Mouse (Mus musculus): ENCODE measurements around the gene Avpi1. TPM values are rescaled to one million over a fixed set of nuclear protein-coding genes. Genes with fewer than 3 reads are reported as not detected.

Avpi1 gene
- 10 to 100 TPM; 19.7 to 21.7 TPM for total RNA-seq (2021)

DNA sequence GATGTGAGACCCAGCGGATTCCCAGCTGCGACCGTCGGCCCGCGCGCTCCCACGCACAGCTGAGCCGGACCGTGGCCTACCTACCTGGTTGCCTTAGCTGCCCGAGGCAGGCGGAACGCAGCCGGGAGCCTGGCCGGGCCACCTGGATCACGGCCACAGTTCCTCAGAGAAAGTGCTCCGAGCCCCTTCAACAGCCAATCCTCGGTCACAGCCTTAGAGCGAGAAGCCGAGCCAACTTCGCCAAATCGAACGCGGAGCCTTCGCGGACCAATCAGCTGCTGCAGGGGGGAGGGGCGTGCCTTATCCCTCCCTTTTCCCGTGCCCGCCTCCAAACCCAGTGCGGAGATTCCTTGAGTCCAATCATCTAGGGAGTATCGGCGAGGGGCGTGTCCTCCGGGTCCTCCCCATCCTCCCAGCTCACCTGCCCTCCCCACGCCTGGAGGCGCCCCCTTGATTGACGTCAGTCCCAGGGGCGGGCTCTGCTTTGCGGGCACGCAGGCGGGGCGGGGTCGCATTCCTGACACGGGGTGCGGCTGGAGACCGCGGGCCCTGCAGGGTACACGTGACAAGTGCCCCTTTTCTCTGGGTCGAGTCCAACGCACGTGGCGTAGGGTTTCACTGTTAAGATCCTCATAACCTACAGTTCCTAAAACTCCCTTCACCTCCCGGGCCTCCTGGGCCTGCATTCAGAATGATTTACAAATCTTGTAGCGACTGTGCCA lies at the start of gene Avpi1:
Avpi1 (minus strand) TSS at position 273 of the 722 bp plus-strand sequence.
- peak; percentile 92 for DNase-seq (ENCODE audit: extremely low spot score in 1 of 2, low spot score in 1 of 2)

DNA sequence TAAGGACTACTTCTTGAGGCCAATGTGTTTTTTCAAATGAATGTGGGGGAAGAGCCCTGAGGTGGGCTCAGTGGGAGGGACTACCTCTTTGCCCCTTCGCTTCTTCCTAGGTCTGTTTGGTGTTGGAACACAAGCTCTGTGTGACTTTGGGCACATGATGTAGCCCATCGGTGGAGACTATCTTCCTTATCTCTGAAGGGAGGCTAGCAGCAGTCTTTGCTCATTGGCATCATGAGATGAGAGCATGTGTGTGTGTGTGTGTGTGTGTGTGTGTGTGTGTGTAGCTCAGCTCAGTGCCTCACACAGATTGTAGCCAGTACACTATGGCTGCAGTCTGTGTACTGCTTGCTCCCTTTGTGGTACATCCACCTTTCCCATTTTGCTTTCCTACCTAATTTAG lies 48.6 kb upstream of the Avpi1 start:
- DNase-seq (ENCODE audit: extremely low spot score in 1 of 2, low spot score in 1 of 2) = no peak

GRCm38 (mm10) chr19:42176841-42177240 lies 48.0 kb upstream of the Avpi1 start:
- DNase-seq (ENCODE audit: extremely low spot score in 1 of 2, low spot score in 1 of 2) = no peak

- DNase-seq (ENCODE audit: extremely low spot score in 1 of 2, low spot score in 1 of 2) = peak; percentile 85 to 87
These were observed 41.4 kb upstream of the Avpi1 start for GRCm38 (mm10) chr19:42170025-42170969.

- DNase-seq (ENCODE audit: extremely low spot score in 1 of 2, low spot score in 1 of 2) = no peak
These were observed 40.6 kb upstream of the Avpi1 start for GRCm38 (mm10) chr19:42169322-42169975.

GRCm38 (mm10) chr19:42167489-42167888 lies 38.6 kb upstream of the Avpi1 start:
- no peak for DNase-seq (ENCODE audit: extremely low spot score in 1 of 2, low spot score in 1 of 2)

- DNase-seq (ENCODE audit: extremely low spot score in 1 of 2, low spot score in 1 of 2) = no peak
These were observed 37.9 kb upstream of the Avpi1 start for GRCm38 (mm10) chr19:42166766-42167165.

- DNase-seq (ENCODE audit: extremely low spot score in 1 of 2, low spot score in 1 of 2) = peak; percentile 82 to 99
These were observed 37.3 kb upstream of the Avpi1 start for GRCm38 (mm10) chr19:42166130-42166529.

GRCm38 (mm10) chr19:42164188-42164587 lies 35.3 kb upstream of the Avpi1 start:
- DNase-seq (ENCODE audit: extremely low spot score in 1 of 2, low spot score in 1 of 2) = no peak

DNA sequence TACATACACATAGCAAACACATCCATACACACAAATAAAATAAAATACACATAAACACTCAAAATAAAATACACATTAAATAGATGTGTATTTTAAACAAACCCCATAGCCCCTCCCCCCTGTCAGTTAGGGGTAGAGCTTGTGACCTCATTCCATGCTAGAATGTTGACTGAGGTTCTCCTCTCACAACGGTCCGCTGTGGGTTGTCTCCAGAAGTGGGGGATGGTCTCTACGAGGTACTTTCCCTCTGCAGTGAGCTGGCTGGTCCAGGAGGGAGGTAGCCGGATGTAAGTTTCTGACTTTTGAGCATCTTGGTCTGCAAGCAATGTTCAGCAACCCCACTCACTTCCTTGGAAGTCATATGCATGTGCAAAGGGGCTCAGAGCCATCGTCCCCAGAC lies 34.9 kb upstream of the Avpi1 start, which contains the start of gene Zfyve27:
Zfyve27 (plus strand) TSS at position 188 of the 400 bp plus-strand sequence.
- no peak for DNase-seq (ENCODE audit: extremely low spot score in 1 of 2, low spot score in 1 of 2)

GRCm38 (mm10) chr19:42158246-42159017 lies 29.6 kb upstream of the Avpi1 start:
- DNase-seq (ENCODE audit: extremely low spot score in 1 of 2, low spot score in 1 of 2) = no peak

GRCm38 (mm10) chr19:42157493-42158237 lies 28.8 kb upstream of the Avpi1 start:
- no peak for DNase-seq (ENCODE audit: extremely low spot score in 1 of 2, low spot score in 1 of 2)

GRCm38 (mm10) chr19:42151990-42152389 lies 23.1 kb upstream of the Avpi1 start:
- peak; percentile 84 to 93 for DNase-seq (ENCODE audit: extremely low spot score in 1 of 2, low spot score in 1 of 2)

DNA sequence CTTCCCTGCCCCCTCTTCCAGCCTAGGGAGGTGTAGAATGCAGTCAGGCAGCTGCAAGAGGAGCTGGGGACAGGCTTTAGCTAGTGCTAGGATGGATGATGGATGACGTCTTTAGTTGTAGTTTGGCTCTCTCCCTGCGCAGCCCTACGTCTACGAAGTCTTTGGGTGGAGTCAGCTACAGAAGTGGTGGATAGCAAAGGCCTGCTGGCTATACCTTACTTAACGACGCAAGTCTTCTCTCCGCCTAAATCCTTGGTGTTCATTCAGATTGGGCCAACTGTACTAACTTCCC lies 19.7 kb upstream of the Avpi1 start:
- DNase-seq (ENCODE audit: extremely low spot score in 1 of 2, low spot score in 1 of 2) = no peak

- peak in 1 of 2 experiments; percentile 64 for DNase-seq (ENCODE audit: extremely low spot score in 1 of 2, low spot score in 1 of 2)
These were observed 19.1 kb upstream of the Avpi1 start for GRCm38 (mm10) chr19:42147769-42148568.

DNA sequence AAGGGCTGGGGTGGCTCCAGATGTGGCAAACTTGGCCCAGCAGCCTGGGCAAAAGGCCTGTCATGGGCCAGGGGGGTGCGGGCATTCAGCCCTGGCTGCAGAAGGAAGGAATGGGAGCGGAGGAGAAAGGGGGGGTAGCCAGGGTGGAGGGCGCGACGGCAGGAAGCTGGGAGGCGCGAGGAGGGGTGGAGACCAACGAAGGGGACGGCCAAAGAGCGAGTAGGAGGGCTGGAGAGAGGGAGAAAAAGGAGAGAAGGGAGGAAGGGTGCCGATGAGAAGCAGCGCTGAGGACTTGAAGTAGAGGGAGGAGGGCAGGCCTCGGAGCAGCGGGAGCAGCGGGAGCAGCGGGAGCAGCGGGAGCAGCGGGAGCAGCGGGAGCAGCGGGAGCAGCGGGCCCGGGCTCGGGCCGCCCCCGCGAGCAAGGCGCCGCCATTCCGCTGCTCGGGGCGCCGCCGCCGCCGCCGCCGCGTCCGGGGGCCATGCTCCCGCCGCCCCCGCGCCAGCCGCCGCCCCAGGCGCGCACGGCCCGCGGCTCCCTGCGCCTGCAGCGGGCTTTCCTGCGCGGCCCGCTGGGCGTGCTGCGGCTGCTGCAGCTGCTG lies 18.4 kb upstream of the Avpi1 start, which contains the start of gene Marveld1:
Marveld1 (plus strand) TSS at position 231 of the 599 bp plus-strand sequence.
- DNase-seq (ENCODE audit: extremely low spot score in 1 of 2, low spot score in 1 of 2) = no peak

DNA sequence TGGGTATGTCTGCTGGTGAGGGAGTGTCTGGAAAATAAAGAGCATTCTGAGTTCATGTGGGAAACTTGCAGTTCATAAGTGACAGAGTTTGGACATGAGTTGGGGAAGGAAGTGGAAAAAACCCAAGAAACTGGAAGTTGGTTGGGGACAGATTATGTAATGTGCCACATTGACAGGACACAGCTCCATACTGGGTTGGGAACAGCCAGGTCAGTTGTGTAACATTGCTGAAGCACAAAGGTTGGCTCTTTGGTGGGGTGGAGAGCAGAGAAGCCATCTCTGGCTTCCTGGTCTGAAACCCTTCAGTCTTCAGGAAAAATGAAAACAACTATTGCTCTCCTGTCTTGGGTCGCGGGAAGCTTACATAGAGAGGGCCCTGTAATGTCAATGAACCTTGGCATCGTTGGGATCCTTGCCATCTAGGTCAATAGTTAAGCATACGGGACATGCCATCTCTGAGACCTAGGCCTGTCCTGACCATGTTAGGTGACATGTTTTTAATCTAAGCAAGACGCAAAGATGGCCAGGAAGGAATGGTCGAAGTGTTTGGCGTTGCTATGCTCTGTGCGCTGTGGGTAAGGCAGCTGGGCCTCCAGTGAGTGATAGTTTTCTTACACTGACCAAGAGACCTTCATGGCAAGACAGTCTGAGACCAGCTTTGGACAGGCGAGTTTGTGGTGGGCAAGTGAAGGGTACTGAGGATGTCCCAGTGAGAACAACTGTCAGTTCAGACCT lies 17.6 kb upstream of the Avpi1 start:
- no peak for DNase-seq (ENCODE audit: extremely low spot score in 1 of 2, low spot score in 1 of 2)

DNA sequence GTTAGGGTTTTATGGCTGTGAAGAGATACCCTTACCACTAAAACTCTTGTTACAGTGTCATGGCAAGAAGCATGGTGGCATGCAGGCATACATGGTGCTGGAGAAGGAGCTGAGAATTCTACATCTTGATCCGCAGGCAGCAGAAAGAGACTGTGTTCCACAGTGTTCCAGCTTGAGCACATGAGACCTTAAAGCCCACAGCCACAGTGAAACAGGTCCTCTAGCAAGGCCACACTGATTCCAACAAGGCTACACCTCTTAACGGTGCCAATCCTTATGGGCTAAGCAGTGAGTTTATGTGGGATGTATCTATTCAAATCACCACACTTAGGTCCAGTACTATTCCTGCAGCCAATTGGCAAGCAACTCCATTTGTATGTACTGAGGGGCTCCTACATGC lies 16.9 kb upstream of the Avpi1 start:
- no peak for DNase-seq (ENCODE audit: extremely low spot score in 1 of 2, low spot score in 1 of 2)

Data from layer of hippocampus, postnatal 25 days (tissue).